Mouse (Mus musculus) olfactory bulb, adult 2 months (tissue): Measurements from ENCODE around the gene Cyp39a1. TPM values are rescaled to one million over a fixed set of nuclear protein-coding genes. Genes with fewer than 3 reads are reported as not detected.

Source experiments
- H3K27ac ChIP-seq: fragments of 200-500 bp; 2 replicates; pipeline ENCODE4 v1.5.1; 2012; ENCODE audit warnings: low read depth, low read length; ENCODE audit not compliant: insufficient read depth
- H3K4me1 ChIP-seq: fragments of 200-500 bp; 2 replicates; pipeline ENCODE4 v1.6.1; 2012; ENCODE audit warnings: low read length; ENCODE audit not compliant: control insufficient read depth, insufficient read depth
- H3K4me3 ChIP-seq: fragments of 200-500 bp; 2 replicates; pipeline ENCODE4 v1.5.1; 2012; ENCODE audit warnings: mild to moderate bottlenecking, low read depth, low read length, moderate library complexity; ENCODE audit not compliant: insufficient read depth
- CTCF ChIP-seq: fragments of 200-500 bp; IDR thresholded peaks from 2 replicates; pipeline ENCODE4 v1.5.1; 2012; ENCODE audit warnings: low read depth, mild to moderate bottlenecking, low read length, moderate library complexity; ENCODE audit not compliant: insufficient read depth
- POLR2A ChIP-seq: fragments of 200-500 bp; IDR thresholded peaks from 2 replicates; pipeline ENCODE4 v1.6.1; 2012; ENCODE audit warnings: mild to moderate bottlenecking, low read depth, low read length, moderate library complexity; ENCODE audit not compliant: insufficient read depth
- WGBS: fragments of 180-500 bp; shearing (Covaris S2); methylation state at CpG from one replicate; pipeline ENCODE4 v1.1.7; 2018; 5-methylcytosine and 5-hydroxymethylcytosine counted together
- polyA plus RNA-seq: library from polyadenylated mRNA; stranded (reverse); fragments of >200 nt; gene quantifications from 2 replicates; pipeline ENCODE4 v1.2.4, GENCODE M21; 2012; ENCODE audit warnings: low replicate concordance; ENCODE audit not compliant: missing spikeins, insufficient read depth, insufficient read length

The Cyp39a1 gene
- not detected in 2 replicates for polyA plus RNA-seq

- TF ChIP-seq POLR2A (no peak), CTCF (no peak)
- under 1% methylated on average over 17 of the region's 17 CpGs for WGBS
- Histone ChIP-seq H3K27ac (peak within 1 kb of the TSS; percentile 35), H3K4me1 (peaks cover 5% of the 10 kb centered on the region; the same call in 1 of the 2 replicates), H3K4me3 (peak within 1 kb of the TSS; percentile 100)
Measured at GRCm38 (mm10) chr17:43667290-43667843, at the start of gene Cyp39a1. TSS of gene Cyp39a1 (plus strand) at chr17:43667425.

DNA sequence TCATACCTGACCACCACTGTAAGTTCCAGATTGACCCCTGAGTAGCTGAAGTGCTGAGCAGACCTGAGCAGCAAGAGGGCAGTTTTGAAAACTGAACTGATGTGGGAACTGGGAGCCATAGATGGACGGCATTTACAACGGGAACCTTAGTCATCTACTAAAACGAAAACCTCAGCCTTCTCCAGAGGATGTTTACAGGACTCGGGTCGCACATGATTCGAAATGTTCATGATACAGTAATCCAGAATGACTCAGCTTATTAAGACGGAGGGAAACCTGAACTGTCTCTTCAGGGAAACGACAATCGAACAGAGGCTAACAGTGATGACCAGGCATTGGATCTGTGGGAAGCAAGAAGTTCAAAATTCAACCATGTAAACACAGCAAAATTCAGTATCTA lies 48.1 kb upstream of the Cyp39a1 start:
- WGBS, result 92% methylated on average over 9 of the region's 9 CpGs
- no peaks in the 10 kb centered on the region for H3K4me1 ChIP-seq
- H3K27ac ChIP-seq, result no peak overlapping the region
- TF ChIP-seq POLR2A (no peak), CTCF (no peak)
- H3K4me3 ChIP-seq, result no peak overlapping the region

DNA sequence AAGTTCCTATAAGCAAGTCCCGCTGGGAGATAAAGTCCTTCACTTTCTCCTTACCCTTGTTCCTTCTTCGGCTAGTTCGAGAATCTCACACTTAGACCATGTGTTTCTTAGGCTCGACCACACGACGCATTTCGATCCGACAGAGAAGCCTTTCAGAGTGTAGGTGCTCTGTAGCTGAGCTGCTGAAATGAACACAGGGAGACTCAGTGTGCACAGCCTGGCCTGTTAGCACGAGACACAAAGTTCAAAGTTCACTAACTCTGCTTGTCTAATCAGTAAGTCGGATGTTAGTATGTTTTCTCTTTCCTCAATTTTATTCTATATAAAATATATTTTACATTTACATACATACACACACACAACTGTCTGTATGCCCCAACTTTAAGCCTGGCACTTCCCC lies 45.1 kb upstream of the Cyp39a1 start:
- no peak for TF ChIP-seq CTCF
- 92% methylated on average over 10 of the region's 10 CpGs for WGBS
- Histone ChIP-seq H3K27ac (no peak overlapping the region), H3K4me3 (no peak overlapping the region), H3K4me1 (no peaks in the 10 kb centered on the region)

- Histone ChIP-seq H3K4me3 (no peak overlapping the region), H3K4me1 (peaks cover 13% of the 10 kb centered on the region), H3K27ac (no peak overlapping the region)
- 92% methylated on average over 10 of the region's 10 CpGs for WGBS
- TF ChIP-seq CTCF, result no peak
- no peak for TF ChIP-seq POLR2A
Measured at GRCm38 (mm10) chr17:43628246-43628645, 39.0 kb upstream of the Cyp39a1 start.

GRCm38 (mm10) chr17:43629026-43629495 lies 38.2 kb upstream of the Cyp39a1 start:
- TF ChIP-seq CTCF, result no peak
- TF ChIP-seq POLR2A, result no peak
- 31% methylated on average over 24 of the region's 24 CpGs for WGBS
- Histone ChIP-seq H3K4me1 (peaks cover 13% of the 10 kb centered on the region), H3K27ac (no peak overlapping the region), H3K4me3 (peak overlapping the region; percentile 36; the same call in 1 of the 2 replicates)

GRCm38 (mm10) chr17:43629496-43630426 lies 37.5 kb upstream of the Cyp39a1 start, which contains the start of gene Tdrd6:
TSS of gene Tdrd6 (minus strand) at chr17:43630299.
- WGBS, result 4% methylated on average over 83 of the region's 83 CpGs

DNA sequence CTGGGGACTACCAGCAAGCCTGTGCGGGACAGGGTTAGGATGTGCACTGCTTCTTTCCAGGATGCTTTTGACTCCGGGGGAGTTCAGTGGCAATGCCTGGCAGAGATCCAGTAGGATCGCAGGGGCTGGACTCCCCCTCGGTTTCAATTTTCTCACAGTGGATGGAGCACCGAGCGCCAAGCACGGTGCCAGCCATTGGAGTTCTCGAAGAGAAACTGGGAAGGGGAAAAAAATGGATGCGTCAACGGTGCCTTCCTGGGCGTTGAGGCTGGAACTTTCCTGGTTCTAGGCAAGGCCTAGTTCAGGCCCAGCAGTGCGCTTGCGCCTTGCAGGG lies 36.8 kb upstream of the Cyp39a1 start:
- no peak overlapping the region for H3K4me3 ChIP-seq
- WGBS, result 52% methylated on average over 13 of the region's 13 CpGs
- H3K27ac ChIP-seq, result no peak overlapping the region
- TF ChIP-seq CTCF (no peak), POLR2A (no peak)
- peaks cover 13% of the 10 kb centered on the region for H3K4me1 ChIP-seq

More at GRCm38 (mm10) chr17:43629496-43630426, 37.5 kb upstream of the Cyp39a1 start, which contains the start of gene Tdrd6:
- H3K4me1 ChIP-seq, result peaks cover 13% of the 10 kb centered on the region
- TF ChIP-seq CTCF, result no peak
- TF ChIP-seq POLR2A, result no peak
- no peak within 1 kb of the TSS for H3K27ac ChIP-seq
- peak within 1 kb of the TSS; percentile 36 for H3K4me3 ChIP-seq

- Histone ChIP-seq H3K27ac (no peak overlapping the region), H3K4me1 (no peaks in the 10 kb centered on the region), H3K4me3 (no peak overlapping the region)
- TF ChIP-seq POLR2A (no peak), CTCF (no peak)
- 95% methylated on average over 4 of the region's 4 CpGs for WGBS
Measured at GRCm38 (mm10) chr17:43637146-43637545, 30.1 kb upstream of the Cyp39a1 start.

- H3K27ac ChIP-seq, result no peak overlapping the region
- no peaks in the 10 kb centered on the region for H3K4me1 ChIP-seq
- 78% methylated on average over 1 of the region's 1 CpGs for WGBS
- no peak overlapping the region for H3K4me3 ChIP-seq
- TF ChIP-seq POLR2A, result no peak
Measured at GRCm38 (mm10) chr17:43640825-43641224, 26.4 kb upstream of the Cyp39a1 start.
